Comparison of ENCODE assay signal across 1 mouse cellular context in the genomic region with DNA sequence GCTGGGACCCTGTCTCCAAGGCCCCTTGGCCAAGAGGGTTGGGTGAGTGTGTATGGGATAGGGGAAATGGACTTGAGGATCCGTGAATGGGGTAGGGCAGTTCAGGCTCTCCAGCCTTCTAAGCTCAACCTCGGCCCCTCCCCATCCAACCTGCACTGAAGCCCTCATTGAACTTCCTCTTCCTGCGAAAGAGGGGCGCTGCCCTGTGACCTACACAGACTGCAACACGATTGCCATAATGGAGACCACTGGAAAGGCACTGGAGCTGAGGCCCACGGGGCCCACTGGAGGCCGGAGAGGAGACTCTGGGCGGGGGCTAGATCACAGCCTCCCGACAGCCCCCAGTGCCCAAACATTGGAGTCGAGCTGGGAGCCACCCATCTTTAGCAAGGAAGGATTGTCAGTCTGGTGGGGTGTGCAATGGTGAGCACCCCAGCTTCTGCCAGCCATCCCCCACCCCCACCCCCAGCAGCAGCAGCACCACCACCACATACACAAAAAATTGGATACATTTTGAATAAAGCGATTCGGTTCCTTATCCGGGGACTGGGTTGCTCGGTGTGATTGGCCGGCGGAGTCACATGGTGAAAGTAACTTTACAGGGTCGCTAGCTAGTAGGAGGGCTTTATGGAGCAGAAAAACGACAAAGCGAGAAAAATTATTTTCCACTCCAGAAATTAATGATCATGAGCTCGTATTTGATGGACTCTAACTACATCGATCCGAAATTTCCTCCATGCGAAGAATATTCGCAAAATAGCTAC.
TF ChIP-seq lines count a peak whose summit lies in the region.

No protein-coding gene starts in this region.

TF ChIP-seq in MEL, 35 proteins besides CTCF, POLR2A, EP300 and RAD21 (continued from another document):
- peak; percentile 94 for TF ChIP-seq USF1 (IDR thresholded peaks at IDR 0.05; ENCODE audit: low read depth, low read length)
- peak; percentile 32; the same call in 1 of the 2 replicates for TF ChIP-seq NELFE (IDR thresholded peaks at IDR 0.05; ENCODE audit: low read depth, low read length)
- TF ChIP-seq BHLHE40 (IDR thresholded peaks at IDR 0.05; ENCODE audit: borderline replicate concordance, low read depth, low read length) = no peak
- no peak for TF ChIP-seq GABPA (IDR thresholded peaks at IDR 0.05; ENCODE audit: low read depth, low read length)
- TF ChIP-seq RCOR1 (IDR thresholded peaks at IDR 0.05; ENCODE audit: low read depth, low read length) = no peak
- TF ChIP-seq KAT2A (conservative IDR thresholded peaks at IDR 0.05; ENCODE audit: low read depth, low read length) = no peak
- no peak for TF ChIP-seq ZNF384 (IDR thresholded peaks at IDR 0.05; ENCODE audit: low read depth, low read length)
- no peak for TF ChIP-seq MEF2A (IDR thresholded peaks at IDR 0.05; ENCODE audit: extremely low read depth, insufficient replicate concordance, low read depth, low read length, poor library complexity, severe bottlenecking)
- no peak for TF ChIP-seq UBTF (IDR thresholded peaks at IDR 0.05; ENCODE audit: borderline replicate concordance, insufficient read depth, low read depth, low read length)
- TF ChIP-seq NRF1 (IDR thresholded peaks at IDR 0.05; ENCODE audit: insufficient read depth, low read depth, low read length, poor library complexity, severe bottlenecking) = no peak
- no peak for TF ChIP-seq E2F4 (IDR thresholded peaks at IDR 0.05; ENCODE audit: borderline replicate concordance, low read depth, low read length)
- TF ChIP-seq TBP (IDR thresholded peaks at IDR 0.05; ENCODE audit: low read depth, low read length) = peak; percentile 53; the same call in 1 of the 2 replicates
- TF ChIP-seq MAFK (IDR thresholded peaks at IDR 0.05; ENCODE audit: borderline replicate concordance, low read depth, low read length) = no peak
- TF ChIP-seq TCF12 (IDR thresholded peaks at IDR 0.05; ENCODE audit: low read depth, low read length) = no peak
- no peak for TF ChIP-seq MXI1 (IDR thresholded peaks at IDR 0.05; ENCODE audit: low read depth, low read length)
- no peak for TF ChIP-seq SMC3 (IDR thresholded peaks at IDR 0.05; ENCODE audit: low read depth, low read length)
- peak; percentile 21 to 64; a peak in 2 of 4 replicates for TF ChIP-seq USF2 (IDR thresholded peaks at IDR 0.05; ENCODE audit: borderline replicate concordance in 1 of 2, insufficient read depth in 1 of 2, low read depth in 1 of 2, low read length in 2 of 2)
- 0 out of 2 replicates have a peak, but pooled peaks have one; percentile 14 for TF ChIP-seq SIN3A (IDR thresholded peaks at IDR 0.05; ENCODE audit: low read length)
- no peak for TF ChIP-seq POLR2AphosphoS2 (IDR thresholded peaks at IDR 0.05; ENCODE audit: low read length)
- TF ChIP-seq ZC3H11A (IDR thresholded peaks at IDR 0.05; ENCODE audit: low read depth, low read length) = no peak
- no peak for TF ChIP-seq ETS1 (IDR thresholded peaks at IDR 0.05; ENCODE audit: low read depth, low read length)
- no peak for TF ChIP-seq MYB (IDR thresholded peaks at IDR 0.05; ENCODE audit: low read depth, low read length)
- peak; percentile 69; the same call in 1 of the 2 replicates for TF ChIP-seq MAZ (IDR thresholded peaks at IDR 0.05; ENCODE audit: low read depth, low read length)
- TF ChIP-seq CHD2 (IDR thresholded peaks at IDR 0.05; ENCODE audit: low read length) = no peak
- TF ChIP-seq MYC (IDR thresholded peaks at IDR 0.05; ENCODE audit: low read depth, low read length) = no peak
- TF ChIP-seq POLR2AphosphoS5 (IDR thresholded peaks at IDR 0.05; ENCODE audit: borderline replicate concordance, low read depth, low read length) = no peak
- TF ChIP-seq MAX (IDR thresholded peaks at IDR 0.05; ENCODE audit: low read length) = no peak
- TF ChIP-seq CHD1 (IDR thresholded peaks at IDR 0.05; ENCODE audit: low read depth, low read length) = 0 out of 2 replicates have a peak, but pooled peaks have one; percentile 41
- peak; percentile 52; the same call in 1 of the 2 replicates for TF ChIP-seq ZMIZ1 (IDR thresholded peaks at IDR 0.05; ENCODE audit: low read depth, low read length)
- TF ChIP-seq ZKSCAN1 (IDR thresholded peaks at IDR 0.05; ENCODE audit: low read depth, low read length) = no peak
- TF ChIP-seq GATA1 (IDR thresholded peaks at IDR 0.05; ENCODE audit: low read depth, low read length) = no peak
- no peak for TF ChIP-seq ELF1 (IDR thresholded peaks at IDR 0.05; ENCODE audit: low read depth, low read length)
- 0 out of 2 replicates have a peak, but pooled peaks have one; percentile 44 for TF ChIP-seq HCFC1 (IDR thresholded peaks at IDR 0.05; ENCODE audit: low read depth, low read length)
- TF ChIP-seq TAL1 (IDR thresholded peaks at IDR 0.05; ENCODE audit: low read length) = no peak
